Mouse (Mus musculus): ENCODE data around the gene 1700013H16Rik. TPM values are rescaled to one million over a fixed set of nuclear protein-coding genes. Genes with fewer than 3 reads are reported as not detected.

1700013H16Rik gene
- polyA plus RNA-seq, 1 experiment from 2014 or later: not detected

DNA sequence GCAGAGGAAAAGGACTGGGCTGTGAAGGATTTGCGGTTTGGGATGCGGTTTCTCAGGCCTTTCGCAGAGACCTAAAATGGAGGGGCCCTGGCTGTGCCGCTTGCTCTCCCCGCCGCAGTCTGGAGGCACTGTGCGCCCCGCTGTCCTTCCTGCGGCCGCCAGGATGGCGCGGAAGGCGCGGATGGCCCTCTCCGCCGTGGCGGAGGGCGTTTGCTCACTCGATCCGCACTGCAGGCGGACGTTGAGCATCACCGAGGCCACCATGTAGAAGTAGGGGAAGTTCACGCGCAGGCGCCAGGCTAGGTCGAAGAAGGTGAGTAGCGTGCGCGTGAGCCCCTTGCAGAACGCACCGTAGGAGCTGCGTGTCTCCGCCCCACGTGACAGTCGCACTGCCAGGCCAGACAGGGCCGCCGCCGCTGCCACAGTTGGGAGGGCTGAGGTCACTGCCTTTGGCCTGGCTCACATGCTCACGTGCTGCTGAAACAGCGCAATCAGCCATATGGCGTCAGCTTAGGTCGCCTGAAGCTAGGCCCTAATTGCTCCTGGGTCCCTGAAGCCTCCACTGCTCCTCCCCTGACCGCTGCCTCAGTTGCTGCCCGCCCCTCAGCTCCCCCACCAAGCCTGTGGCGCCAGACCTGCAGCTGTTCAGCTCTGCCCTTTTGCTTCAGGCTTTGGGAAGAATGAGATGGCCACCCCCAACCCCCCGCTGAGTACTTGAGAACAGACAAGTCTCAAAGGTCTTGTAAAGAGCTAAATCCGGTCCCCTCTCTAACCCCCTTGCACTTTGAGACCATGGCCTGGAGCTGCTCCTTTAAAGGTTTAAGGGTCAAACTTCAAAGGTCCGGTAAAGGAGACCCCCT is 41.1 kb downstream of the 1700013H16Rik start:
- ATAC-seq: peak; percentile 83
- Histone ChIP-seq H3K4me2 (replicated peaks; ENCODE audit: low read depth, low read length) (peak overlapping the region; percentile 38), H3K36me3 (ENCODE audit: insufficient read depth, low read length) (no peaks in the 10 kb centered on the region), H3K9ac (replicated peaks; ENCODE audit: low read depth) (no peak overlapping the region), H3K4me3 (ENCODE audit: low read depth, low read length) (peak overlapping the region; percentile 10; the same call in 1 of the 2 replicates), H3K4me1 (ENCODE audit: insufficient read depth, low read depth, low read length) (no peaks in the 10 kb centered on the region), H3K27me3 (replicated peaks; ENCODE audit: insufficient read depth, low read length) (no peaks in the 10 kb centered on the region), H3K9me3 (ENCODE audit: low read length) (no peaks in the 10 kb centered on the region), H3K27ac (ENCODE audit: low read length) (no peak overlapping the region)
- 0 out of 2 replicates have a peak, but pooled peaks have one; percentile 4 for TF ChIP-seq CTCF (IDR thresholded peaks at IDR 0.05)
- no peak for TF ChIP-seq EP300 (IDR thresholded peaks at IDR 0.05)
- WGBS: 19% methylated on average over 30 of the region's 49 CpGs
- peak; percentile 22 for DNase-seq (ENCODE audit: low spot score)

- TF ChIP-seq CTCF (IDR thresholded peaks at IDR 0.05): no peak
- TF ChIP-seq EP300 (IDR thresholded peaks at IDR 0.05): no peak
- no peaks in the 10 kb centered on the region for H3K27me3 ChIP-seq (replicated peaks; ENCODE audit: insufficient read depth, low read length)
- H3K4me3 ChIP-seq (ENCODE audit: low read depth, low read length): no peak overlapping the region; the same call in 1 of the 2 replicates
- no peaks in the 10 kb centered on the region for H3K9me3 ChIP-seq (ENCODE audit: low read length)
- H3K9ac ChIP-seq (replicated peaks; ENCODE audit: low read depth): no peak overlapping the region
- H3K27ac ChIP-seq (ENCODE audit: low read length): no peak overlapping the region
- ATAC-seq (no peak), DNase-seq (ENCODE audit: low spot score) (no peak)
- no peaks in the 10 kb centered on the region for H3K36me3 ChIP-seq (ENCODE audit: insufficient read depth, low read length)
- WGBS: no CpG with 5 or more reads among the region's 2 CpGs
- no peaks in the 10 kb centered on the region for H3K4me1 ChIP-seq (ENCODE audit: insufficient read depth, low read depth, low read length)
- peak overlapping the region; percentile 38 for H3K4me2 ChIP-seq (replicated peaks; ENCODE audit: low read depth, low read length)
Measured at GRCm38 (mm10) chrX:53715942-53716322, 41.7 kb downstream of the 1700013H16Rik start.

GRCm38 (mm10) chrX:53702673-53703072 is 55.0 kb downstream of the 1700013H16Rik start:
- 69% methylated on average over 3 of the region's 3 CpGs for WGBS
- Histone ChIP-seq H3K4me2 (replicated peaks; ENCODE audit: low read depth, low read length) (no peak overlapping the region), H3K9ac (replicated peaks; ENCODE audit: low read depth) (no peak overlapping the region), H3K4me1 (ENCODE audit: insufficient read depth, low read depth, low read length) (no peaks in the 10 kb centered on the region), H3K9me3 (ENCODE audit: low read length) (no peaks in the 10 kb centered on the region), H3K27ac (ENCODE audit: low read length) (no peak overlapping the region), H3K27me3 (replicated peaks; ENCODE audit: insufficient read depth, low read length) (no peaks in the 10 kb centered on the region), H3K36me3 (ENCODE audit: insufficient read depth, low read length) (no peaks in the 10 kb centered on the region), H3K4me3 (ENCODE audit: low read depth, low read length) (no peak overlapping the region)
- ATAC-seq (no peak), DNase-seq (ENCODE audit: low spot score) (no peak)
- TF ChIP-seq CTCF (IDR thresholded peaks at IDR 0.05) (no peak), EP300 (IDR thresholded peaks at IDR 0.05) (no peak)

DNA sequence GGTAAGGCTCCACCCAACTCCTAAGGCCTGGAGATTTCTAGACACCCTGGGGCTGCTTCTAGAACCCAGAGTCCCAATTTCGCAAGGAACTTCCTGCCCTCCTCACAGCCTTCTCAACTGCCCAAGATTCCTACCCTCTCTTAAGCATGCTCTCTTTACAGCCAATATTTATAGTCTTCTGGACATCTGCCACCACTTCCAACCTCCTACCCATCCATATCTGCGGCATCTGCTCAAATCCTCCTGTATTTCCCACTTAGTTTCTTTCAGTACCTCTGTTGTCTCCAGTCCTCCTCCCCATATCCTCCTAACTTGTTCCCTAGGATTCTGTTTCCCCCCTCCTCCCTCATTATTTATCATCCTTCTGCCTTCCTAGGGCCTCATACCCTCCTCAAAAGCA is 58.4 kb downstream of the 1700013H16Rik start:
- Histone ChIP-seq H3K4me3 (ENCODE audit: low read depth, low read length) (no peak overlapping the region), H3K4me1 (ENCODE audit: insufficient read depth, low read depth, low read length) (no peaks in the 10 kb centered on the region), H3K9me3 (ENCODE audit: low read length) (no peaks in the 10 kb centered on the region), H3K9ac (replicated peaks; ENCODE audit: low read depth) (no peak overlapping the region), H3K36me3 (ENCODE audit: insufficient read depth, low read length) (no peaks in the 10 kb centered on the region), H3K27me3 (replicated peaks; ENCODE audit: insufficient read depth, low read length) (no peaks in the 10 kb centered on the region), H3K4me2 (replicated peaks; ENCODE audit: low read depth, low read length) (no peak overlapping the region), H3K27ac (ENCODE audit: low read length) (no peak overlapping the region)
- ATAC-seq (no peak), DNase-seq (ENCODE audit: low spot score) (no peak)
- TF ChIP-seq EP300 (IDR thresholded peaks at IDR 0.05) (no peak), CTCF (IDR thresholded peaks at IDR 0.05) (no peak)
- 81% methylated on average over 2 of the region's 2 CpGs for WGBS

DNA sequence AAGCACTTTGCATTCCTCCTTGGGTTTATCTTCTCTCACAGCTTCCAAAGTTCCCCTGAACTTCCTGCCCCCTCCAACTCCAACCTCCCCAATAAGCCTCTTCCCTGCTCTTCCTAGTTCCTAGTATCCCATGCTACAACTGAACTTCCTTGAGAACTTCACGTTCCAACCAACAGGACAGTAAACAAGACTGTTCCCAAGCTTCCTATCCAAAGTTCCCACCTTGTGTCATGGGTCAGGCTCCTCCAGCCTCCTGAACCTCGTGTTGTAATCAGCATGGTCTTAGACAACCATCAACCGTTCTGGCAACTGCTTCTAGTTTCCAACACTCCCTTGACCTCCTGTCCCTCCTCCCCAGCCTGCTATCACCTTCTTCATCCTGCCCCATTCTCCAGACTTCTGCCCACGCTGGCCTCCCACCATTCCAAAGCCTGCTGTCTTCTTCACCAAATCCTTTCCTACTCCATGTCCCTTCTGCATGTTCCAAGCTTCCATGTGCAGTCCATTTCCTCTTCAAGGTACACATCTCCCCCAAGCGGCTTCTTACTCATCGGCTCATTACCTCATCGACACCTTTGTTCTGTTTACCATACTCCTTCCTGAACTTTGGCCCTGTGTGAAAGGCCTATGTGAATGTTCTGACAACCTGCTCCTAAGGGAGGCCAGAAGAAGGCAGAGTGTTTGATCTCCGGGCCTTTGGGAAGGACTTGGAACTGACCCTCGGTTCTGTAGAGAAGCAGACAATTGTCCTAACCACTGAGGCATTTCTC is 63.4 kb downstream of the 1700013H16Rik start:
- peak; percentile 67 for TF ChIP-seq EP300 (IDR thresholded peaks at IDR 0.05)
- TF ChIP-seq CTCF (IDR thresholded peaks at IDR 0.05): no peak
- ATAC-seq: no peak
- Histone ChIP-seq H3K4me1 (ENCODE audit: insufficient read depth, low read depth, low read length) (no peaks in the 10 kb centered on the region), H3K4me2 (replicated peaks; ENCODE audit: low read depth, low read length) (no peak overlapping the region), H3K27me3 (replicated peaks; ENCODE audit: insufficient read depth, low read length) (no peaks in the 10 kb centered on the region), H3K9me3 (ENCODE audit: low read length) (no peaks in the 10 kb centered on the region), H3K27ac (ENCODE audit: low read length) (no peak overlapping the region), H3K9ac (replicated peaks; ENCODE audit: low read depth) (no peak overlapping the region), H3K36me3 (ENCODE audit: insufficient read depth, low read length) (no peaks in the 10 kb centered on the region), H3K4me3 (ENCODE audit: low read depth, low read length) (no peak overlapping the region)
- no peak for DNase-seq (ENCODE audit: low spot score)
- WGBS: 60% methylated on average over 9 of the region's 9 CpGs

DNA sequence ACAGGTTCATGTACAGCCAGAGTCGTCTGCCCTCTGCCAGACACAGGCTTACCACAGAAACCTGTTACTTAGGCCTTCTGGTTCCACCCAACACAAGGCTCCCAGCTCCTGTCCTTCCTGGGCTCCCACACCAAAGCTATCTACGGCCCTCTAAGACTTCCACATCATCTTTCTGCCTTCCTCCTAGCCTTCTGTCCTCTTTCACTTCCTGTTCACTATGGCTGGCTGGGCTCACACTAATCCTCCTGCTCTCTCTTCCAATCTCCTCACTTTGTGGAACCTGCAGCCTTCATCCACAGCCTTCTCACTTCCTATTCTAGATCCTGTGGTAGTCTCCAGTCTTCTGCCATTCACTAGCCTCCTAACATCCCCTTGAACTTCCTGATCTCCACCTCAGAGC is 64.5 kb downstream of the 1700013H16Rik start:
- ATAC-seq: no peak
- 70% methylated on average over 2 of the region's 2 CpGs for WGBS

More for the DNA sequence above, 64.5 kb downstream of the 1700013H16Rik start:
- Histone ChIP-seq H3K4me2 (replicated peaks; ENCODE audit: low read depth, low read length) (no peak overlapping the region), H3K4me3 (ENCODE audit: low read depth, low read length) (no peak overlapping the region), H3K4me1 (ENCODE audit: insufficient read depth, low read depth, low read length) (no peaks in the 10 kb centered on the region), H3K9ac (replicated peaks; ENCODE audit: low read depth) (no peak overlapping the region), H3K27me3 (replicated peaks; ENCODE audit: insufficient read depth, low read length) (no peaks in the 10 kb centered on the region), H3K27ac (ENCODE audit: low read length) (no peak overlapping the region), H3K9me3 (ENCODE audit: low read length) (no peaks in the 10 kb centered on the region), H3K36me3 (ENCODE audit: insufficient read depth, low read length) (no peaks in the 10 kb centered on the region)
- DNase-seq (ENCODE audit: low spot score): no peak
- TF ChIP-seq EP300 (IDR thresholded peaks at IDR 0.05) (no peak), CTCF (IDR thresholded peaks at IDR 0.05) (no peak)

Other genes starting within 250 kb of the 1700013H16Rik start
- 37.1 and 39.9 TPM in 2 replicates for gene Rtl8c, start 149.8 kb downstream of the 1700013H16Rik start, polyA plus RNA-seq (2015; fragmentation: Nextera tagmentation; extraction: Ambion mirVana)
- not detected in 2 replicates for gene Gm14597, start 148.9 kb downstream of the 1700013H16Rik start, polyA plus RNA-seq (2015; fragmentation: Nextera tagmentation; extraction: Ambion mirVana)
- 287 and 330 TPM in 2 replicates for gene Rtl8a, start 114.1 kb downstream of the 1700013H16Rik start, polyA plus RNA-seq (2015; fragmentation: Nextera tagmentation; extraction: Ambion mirVana)
- gene Rtl8b, start 87.4 kb downstream of the 1700013H16Rik start, polyA plus RNA-seq (2015; fragmentation: Nextera tagmentation; extraction: Ambion mirVana): 193 and 215 TPM in 2 replicates
- gene 4930502E18Rik, start 33.0 kb downstream of the 1700013H16Rik start, polyA plus RNA-seq (2015; fragmentation: Nextera tagmentation; extraction: Ambion mirVana): not detected in 2 replicates
- 0.07 TPM in 1 of 2 replicates, not detected in the other for gene Zfp36l3, start 18.6 kb upstream of the 1700013H16Rik start, polyA plus RNA-seq (2015; fragmentation: Nextera tagmentation; extraction: Ambion mirVana)
- 3.9 and 4.2 TPM in 2 replicates for gene Xlr, start 39.9 kb upstream of the 1700013H16Rik start, polyA plus RNA-seq (2015; fragmentation: Nextera tagmentation; extraction: Ambion mirVana)